Mouse (Mus musculus): ENCODE results near the gene Fam24b. TPM values are rescaled to one million over a fixed set of nuclear protein-coding genes. Genes with fewer than 3 reads are reported as not detected.

The Fam24b gene
- polyA plus RNA-seq (2015; fragmentation: Nextera tagmentation; extraction: Ambion mirVana): not detected in 2 replicates

- WGBS: 91% methylated on average over 5 of the region's 5 CpGs
- H3K36me3 ChIP-seq: no peaks in the 10 kb centered on the region
- ATAC-seq (ENCODE audit: low FRiP score, low read depth): no peak
- no peaks in the 10 kb centered on the region for H3K4me1 ChIP-seq
- no peak within 1 kb of the TSS for H3K4me3 ChIP-seq
- no peak within 1 kb of the TSS for H3K27ac ChIP-seq
- no peaks in the 10 kb centered on the region for H3K9me3 ChIP-seq
- H3K27me3 ChIP-seq: no peaks in the 10 kb centered on the region
- H3K4me2 ChIP-seq (replicated peaks): no peak within 1 kb of the TSS
- no peak within 1 kb of the TSS for H3K9ac ChIP-seq
Observed at GRCm38 (mm10) chr7:131329416-131329815, at the start of gene Fam24b. TSS of gene Fam24b (minus strand) at chr7:131329516.

DNA sequence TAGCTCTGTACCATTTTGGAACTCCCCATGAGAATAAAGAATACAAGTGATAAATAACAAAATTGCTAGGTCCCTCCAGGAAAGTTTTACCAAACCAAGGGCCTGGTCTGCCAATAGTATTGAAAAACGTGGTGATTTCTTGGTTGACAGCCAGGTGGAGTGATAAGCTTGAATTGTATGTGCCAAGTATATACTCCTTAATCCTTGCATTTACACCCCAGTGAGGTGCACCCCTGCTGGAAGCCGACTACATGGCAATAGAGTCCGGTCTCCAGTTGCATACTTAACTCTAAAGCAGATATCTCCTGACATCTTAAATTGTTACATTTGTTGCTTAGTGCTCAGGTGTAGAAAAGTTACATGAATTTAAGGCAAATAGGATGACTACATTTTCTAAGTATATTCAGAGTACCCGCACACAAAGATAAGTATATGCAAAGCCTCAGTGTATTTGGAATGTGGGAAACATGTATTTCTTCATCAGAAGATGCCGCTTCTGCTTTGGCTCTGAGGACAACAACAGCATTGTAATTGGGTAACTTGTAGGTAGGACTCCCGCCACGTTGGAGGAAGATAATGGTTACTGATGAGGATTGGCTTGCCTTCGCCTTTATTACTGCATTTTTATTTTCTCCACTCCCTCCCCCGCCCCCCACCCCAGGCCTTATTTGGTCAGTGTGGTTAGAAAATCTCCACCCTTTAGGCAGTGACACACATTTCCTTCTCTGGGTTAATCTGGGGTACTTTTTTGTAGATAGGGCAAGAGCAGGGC lies 42.8 kb upstream of the Fam24b start:
- Histone ChIP-seq H3K9me3 (no peaks in the 10 kb centered on the region), H3K4me3 (peak overlapping the region; percentile 75), H3K27ac (no peak overlapping the region), H3K9ac (peak overlapping the region; percentile 93), H3K4me2 (replicated peaks) (peak overlapping the region; percentile 73), H3K4me1 (peaks cover 5% of the 10 kb centered on the region), H3K27me3 (no peaks in the 10 kb centered on the region), H3K36me3 (peaks cover 7% of the 10 kb centered on the region)
- WGBS: 71% methylated on average over 9 of the region's 9 CpGs
- no peak for ATAC-seq (ENCODE audit: low FRiP score, low read depth)

DNA sequence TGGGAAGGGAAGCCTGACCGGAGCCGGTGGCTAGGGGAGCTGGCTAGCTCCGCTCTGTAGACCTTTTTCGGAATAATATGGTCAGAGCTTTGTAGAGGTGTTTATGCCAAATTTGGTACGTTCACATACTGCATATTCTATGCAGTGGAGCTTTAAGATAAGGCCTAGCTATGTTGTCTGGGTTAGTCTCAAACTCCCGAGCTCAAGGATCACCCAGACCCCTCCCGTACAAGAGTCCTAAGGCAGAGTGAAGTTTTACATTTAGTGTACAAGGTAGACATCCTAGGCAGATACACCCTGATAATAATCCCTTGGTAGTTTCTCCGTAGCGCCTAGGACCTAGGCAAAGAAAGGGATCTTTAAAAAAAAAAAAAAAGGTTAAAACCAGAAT lies 42.1 kb upstream of the Fam24b start:
- peak; percentile 24; the same call in 1 of the 2 replicates for ATAC-seq (ENCODE audit: low FRiP score, low read depth)
- H3K36me3 ChIP-seq: peaks cover 7% of the 10 kb centered on the region
- H3K9ac ChIP-seq: peak overlapping the region; percentile 93
- H3K4me3 ChIP-seq: peak overlapping the region; percentile 75
- WGBS: 7% methylated on average over 9 of the region's 9 CpGs
- no peaks in the 10 kb centered on the region for H3K9me3 ChIP-seq
- H3K4me2 ChIP-seq (replicated peaks): peak overlapping the region; percentile 73
- H3K4me1 ChIP-seq: peaks cover 5% of the 10 kb centered on the region
- H3K27ac ChIP-seq: peak overlapping the region; percentile 93
- no peaks in the 10 kb centered on the region for H3K27me3 ChIP-seq

- Histone ChIP-seq H3K4me3 (peak within 1 kb of the TSS; percentile 75), H3K9me3 (no peaks in the 10 kb centered on the region), H3K27ac (peak within 1 kb of the TSS; percentile 93), H3K27me3 (no peaks in the 10 kb centered on the region), H3K4me1 (peaks cover 5% of the 10 kb centered on the region), H3K36me3 (peaks cover 7% of the 10 kb centered on the region), H3K9ac (peak within 1 kb of the TSS; percentile 93), H3K4me2 (replicated peaks) (peak within 1 kb of the TSS; percentile 73)
- WGBS: 5% methylated on average over 47 of the region's 47 CpGs
- ATAC-seq (ENCODE audit: low FRiP score, low read depth): peak; percentile 94
Observed at GRCm38 (mm10) chr7:131370648-131371469, 41.5 kb upstream of the Fam24b start, which contains the start of gene Pstk. TSS of gene Pstk (plus strand) at chr7:131371141.

DNA sequence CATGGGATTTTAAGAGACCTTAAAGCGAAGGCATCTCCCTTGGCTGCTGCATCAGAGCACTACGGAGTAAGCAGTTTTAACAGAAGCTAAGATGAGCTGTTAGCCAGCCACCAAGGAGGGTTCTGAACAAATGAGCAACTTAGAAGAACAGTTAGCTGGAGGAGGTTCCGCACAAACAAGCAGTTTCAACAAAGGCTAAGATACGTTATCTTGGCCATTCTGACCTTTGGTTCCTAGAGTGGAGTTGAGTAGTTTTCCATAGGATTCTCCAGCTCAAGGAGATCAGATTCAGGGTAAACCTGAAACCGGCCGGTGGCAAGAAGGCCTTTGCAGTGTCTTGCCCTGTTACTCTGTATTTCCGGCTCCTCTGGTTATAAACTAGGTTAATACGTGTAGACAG lies 34.8 kb upstream of the Fam24b start:
- Histone ChIP-seq H3K4me2 (replicated peaks) (no peak overlapping the region), H3K36me3 (peaks cover 5% of the 10 kb centered on the region), H3K4me1 (peaks cover 11% of the 10 kb centered on the region), H3K27me3 (no peaks in the 10 kb centered on the region), H3K9ac (no peak overlapping the region), H3K27ac (no peak overlapping the region), H3K9me3 (no peaks in the 10 kb centered on the region), H3K4me3 (no peak overlapping the region)
- no peak for ATAC-seq (ENCODE audit: low FRiP score, low read depth)
- 93% methylated on average over 8 of the region's 8 CpGs for WGBS

- H3K27ac ChIP-seq: peak within 1 kb of the TSS; percentile 92
- peak; percentile 96 for ATAC-seq (ENCODE audit: low FRiP score, low read depth)
- no peaks in the 10 kb centered on the region for H3K9me3 ChIP-seq
- peak within 1 kb of the TSS; percentile 88 for H3K4me3 ChIP-seq
- H3K36me3 ChIP-seq: peaks cover 19% of the 10 kb centered on the region
- H3K9ac ChIP-seq: peak within 1 kb of the TSS; percentile 94
- no peaks in the 10 kb centered on the region for H3K27me3 ChIP-seq
- under 1% methylated on average over 55 of the region's 55 CpGs for WGBS
- H3K4me2 ChIP-seq (replicated peaks): peak within 1 kb of the TSS; percentile 88
- peaks cover 11% of the 10 kb centered on the region for H3K4me1 ChIP-seq
Observed at GRCm38 (mm10) chr7:131362615-131363300, 33.4 kb upstream of the Fam24b start, which contains the start of gene 2310057M21Rik. TSS of gene 2310057M21Rik (minus strand) at chr7:131362759.

DNA sequence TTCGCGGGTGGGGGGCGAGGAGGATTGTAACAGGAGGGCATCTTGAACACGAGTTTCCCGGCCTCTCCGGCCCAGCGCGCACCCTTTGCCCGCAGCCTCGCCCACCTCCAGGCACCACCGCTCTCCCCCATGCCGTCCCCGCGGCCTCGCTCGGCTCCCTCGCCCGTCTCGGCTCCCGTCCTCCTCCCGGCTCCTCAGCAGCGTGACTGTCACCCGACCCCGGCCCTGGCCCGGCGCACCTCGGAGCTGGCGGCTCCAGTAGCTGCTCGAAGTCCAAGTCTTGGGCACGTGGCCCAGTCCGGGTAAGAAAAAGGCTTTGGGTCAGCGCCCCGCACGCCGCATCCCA lies 32.9 kb upstream of the Fam24b start:
- peak overlapping the region; percentile 94 for H3K9ac ChIP-seq
- peak overlapping the region; percentile 88 for H3K4me3 ChIP-seq
- H3K4me1 ChIP-seq: peaks cover 11% of the 10 kb centered on the region
- H3K27me3 ChIP-seq: no peaks in the 10 kb centered on the region
- H3K36me3 ChIP-seq: peaks cover 23% of the 10 kb centered on the region
- no peaks in the 10 kb centered on the region for H3K9me3 ChIP-seq
- ATAC-seq (ENCODE audit: low FRiP score, low read depth): peak; percentile 82
- H3K4me2 ChIP-seq (replicated peaks): peak overlapping the region; percentile 88
- H3K27ac ChIP-seq: peak overlapping the region; percentile 92
- 2% methylated on average over 35 of the region's 35 CpGs for WGBS

DNA sequence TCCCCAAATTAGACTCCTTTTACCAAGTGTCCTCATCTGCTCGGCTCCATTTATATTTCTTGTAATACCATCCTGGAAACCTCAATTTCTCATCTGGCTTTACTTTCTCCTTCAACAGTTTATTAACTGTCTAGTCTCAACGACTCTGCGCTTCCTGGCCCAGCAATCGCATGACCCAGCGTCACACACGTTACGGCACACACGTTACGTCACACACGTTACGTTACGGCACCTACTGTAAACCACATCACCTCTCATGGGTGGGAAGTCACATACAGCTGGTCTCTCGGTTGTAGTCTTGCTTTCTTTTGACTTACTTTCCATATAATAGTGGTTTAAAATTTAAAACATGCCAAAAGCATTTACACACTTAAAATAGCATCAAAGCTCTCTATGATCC lies 26.8 kb upstream of the Fam24b start:
- Histone ChIP-seq H3K4me2 (replicated peaks) (no peak overlapping the region), H3K4me3 (no peak overlapping the region), H3K4me1 (peaks cover 3% of the 10 kb centered on the region), H3K27ac (no peak overlapping the region), H3K36me3 (peaks cover 60% of the 10 kb centered on the region), H3K27me3 (no peaks in the 10 kb centered on the region), H3K9me3 (no peaks in the 10 kb centered on the region), H3K9ac (no peak overlapping the region)
- ATAC-seq (ENCODE audit: low FRiP score, low read depth): no peak
- WGBS: 96% methylated on average over 13 of the region's 13 CpGs

- H3K4me1 ChIP-seq: no peaks in the 10 kb centered on the region
- H3K27ac ChIP-seq: no peak overlapping the region
- no peak overlapping the region for H3K4me2 ChIP-seq (replicated peaks)
- no peaks in the 10 kb centered on the region for H3K9me3 ChIP-seq
- ATAC-seq (ENCODE audit: low FRiP score, low read depth): no peak
- WGBS: 78% methylated on average over 7 of the region's 7 CpGs
- H3K27me3 ChIP-seq: no peaks in the 10 kb centered on the region
- peaks cover 74% of the 10 kb centered on the region for H3K36me3 ChIP-seq
- no peak overlapping the region for H3K9ac ChIP-seq
- no peak overlapping the region for H3K4me3 ChIP-seq
Observed at GRCm38 (mm10) chr7:131345856-131346541, 16.7 kb upstream of the Fam24b start.

DNA sequence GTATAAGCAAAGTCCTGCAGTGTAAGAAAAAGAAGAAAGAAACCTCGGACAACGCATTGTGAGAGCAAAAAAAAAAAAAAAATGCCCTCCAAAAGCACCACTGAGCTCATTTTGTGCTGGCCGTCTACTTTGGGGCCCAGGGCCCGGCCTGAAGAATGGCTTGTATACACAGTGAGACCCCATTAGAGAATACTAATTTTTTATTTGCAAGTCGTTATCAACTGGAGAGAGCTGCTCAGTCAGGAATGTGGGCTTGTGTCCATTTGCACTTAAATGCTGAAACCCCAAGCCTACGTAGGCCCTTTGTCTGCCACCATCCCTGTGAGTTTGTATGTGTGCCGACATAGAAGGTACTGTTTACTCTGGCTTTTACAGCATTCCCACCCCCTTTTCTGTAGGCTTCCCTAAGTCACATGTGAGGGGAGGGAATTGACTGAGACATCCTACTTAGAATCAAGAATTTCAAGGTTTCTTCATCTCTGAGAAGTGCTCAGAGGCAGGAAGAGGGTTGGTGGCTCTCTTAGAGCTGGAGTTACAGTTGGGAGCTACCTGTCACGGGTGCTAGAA lies 8.3 kb upstream of the Fam24b start:
- H3K36me3 ChIP-seq: peaks cover 26% of the 10 kb centered on the region
- ATAC-seq (ENCODE audit: low FRiP score, low read depth): no peak
- no peaks in the 10 kb centered on the region for H3K9me3 ChIP-seq
- no peak overlapping the region for H3K27ac ChIP-seq
- no peak overlapping the region for H3K4me3 ChIP-seq
- H3K9ac ChIP-seq: no peak overlapping the region
- 61% methylated on average over 8 of the region's 8 CpGs for WGBS
- no peaks in the 10 kb centered on the region for H3K27me3 ChIP-seq
- H3K4me2 ChIP-seq (replicated peaks): no peak overlapping the region
- no peaks in the 10 kb centered on the region for H3K4me1 ChIP-seq

GRCm38 (mm10) chr7:131333564-131333963 lies 4.2 kb upstream of the Fam24b start, which contains the start of gene Fam24a:
TSS of gene Fam24a (plus strand) at chr7:131333864.
- H3K9ac ChIP-seq: no peak within 1 kb of the TSS
- ATAC-seq (ENCODE audit: low FRiP score, low read depth): no peak
- H3K27ac ChIP-seq: no peak within 1 kb of the TSS
- H3K27me3 ChIP-seq: no peaks in the 10 kb centered on the region
- H3K4me3 ChIP-seq: no peak within 1 kb of the TSS
- H3K9me3 ChIP-seq: no peaks in the 10 kb centered on the region
- H3K36me3 ChIP-seq: no peaks in the 10 kb centered on the region
- WGBS: 58% methylated on average over 1 of the region's 1 CpGs
- H3K4me1 ChIP-seq: no peaks in the 10 kb centered on the region
- no peak within 1 kb of the TSS for H3K4me2 ChIP-seq (replicated peaks)
